Mouse (Mus musculus) neutrophil, adult 65 days (primary cell): ENCODE results near the gene Cc2d2b. TPM values are rescaled to one million over a fixed set of nuclear protein-coding genes. Genes with fewer than 3 reads are reported as not detected.

Experiments used
- total RNA-seq: library from RNA; stranded (reverse); gene quantifications from 2 replicates; pipeline ENCODE4 v1.2.4, GENCODE M21; 2023

Cc2d2b gene
- not detected in 2 replicates for total RNA-seq

DNA sequence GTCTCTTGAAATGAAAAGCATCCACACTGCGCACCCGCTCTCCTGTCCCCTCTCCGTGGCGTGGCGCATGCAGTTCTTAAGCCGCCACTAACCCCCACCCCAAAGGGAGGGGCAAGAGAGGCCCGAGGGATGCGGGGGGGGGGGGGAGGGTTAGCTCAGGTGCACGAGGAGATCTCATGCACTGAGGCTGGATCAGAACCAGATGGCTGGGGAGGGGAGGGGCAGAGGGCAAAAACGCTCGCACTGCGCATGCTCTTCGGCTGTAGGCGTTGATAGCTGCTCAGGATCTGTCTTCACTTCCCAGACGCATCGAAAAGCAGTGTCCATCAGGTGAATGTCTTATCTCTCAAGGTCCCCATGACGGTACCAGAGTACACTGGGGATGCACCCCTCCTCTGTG is at the start of gene Cc2d2b:
TSS of gene Cc2d2b (plus strand) at position 195 of the 400 bp plus-strand sequence.

DNA sequence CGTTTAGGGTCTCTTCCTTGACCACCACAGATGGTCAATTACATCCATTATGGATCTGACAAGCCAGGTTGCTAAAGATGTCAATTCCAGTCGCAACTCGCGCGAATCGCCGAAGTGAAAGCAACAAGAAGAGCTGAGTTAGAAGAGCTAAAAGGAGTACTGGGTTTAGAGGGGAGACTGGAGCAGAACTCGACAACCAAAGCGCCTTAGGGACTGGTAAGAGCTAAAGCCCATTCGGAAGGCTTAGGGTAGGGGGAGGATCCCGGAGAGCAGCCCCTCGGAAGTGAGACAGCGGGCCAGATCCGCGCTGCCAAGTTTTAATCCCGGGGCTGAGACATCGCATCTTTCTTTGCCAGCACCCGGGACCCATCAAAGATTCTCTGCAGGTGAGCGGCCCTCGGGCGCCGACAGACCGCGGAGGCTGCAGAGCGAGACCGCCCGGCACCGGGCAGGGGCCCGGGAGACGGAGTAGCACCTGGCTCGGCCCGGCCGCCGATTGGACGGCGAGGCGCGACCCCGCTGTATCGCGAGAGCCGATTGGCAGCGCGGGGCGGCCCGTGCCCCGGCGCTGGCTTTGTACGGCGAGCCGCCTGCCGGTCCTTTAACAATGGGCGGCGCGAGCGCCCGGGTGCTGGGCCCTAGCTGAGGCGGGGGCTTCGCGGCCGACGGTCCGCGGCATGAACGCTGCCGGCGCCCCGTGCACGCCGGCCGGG is 82.3 kb downstream of the Cc2d2b start, which contains the start of gene Ccnj:
TSS of gene Ccnj (plus strand) at position 577 of the 713 bp plus-strand sequence.

Other genes starting within 250 kb of the Cc2d2b start
- gene Sorbs1, start 235.0 kb upstream of the Cc2d2b start, total RNA-seq, result 2.8 and 3.6 TPM in 2 replicates
- 4.9 and 8.1 TPM in 2 replicates for gene Aldh18a1, start 160.3 kb upstream of the Cc2d2b start, total RNA-seq
- 4.8 and 5.4 TPM in 2 replicates for gene Tctn3, start 136.5 kb upstream of the Cc2d2b start, total RNA-seq
- 66.6 and 110 TPM in 2 replicates for gene Entpd1, start 136.4 kb upstream of the Cc2d2b start, total RNA-seq
- 4.1 and 4.9 TPM in 2 replicates for gene Ccnj, start 82.5 kb downstream of the Cc2d2b start, total RNA-seq
- 21.8 and 24.2 TPM in 2 replicates for gene Zfp518a, start 146.0 kb downstream of the Cc2d2b start, total RNA-seq
- gene Blnk, start 245.8 kb downstream of the Cc2d2b start, total RNA-seq, result 3.3 and 9.8 TPM in 2 replicates